Mouse (Mus musculus): ENCODE measurements around the gene Astl.

DNA sequence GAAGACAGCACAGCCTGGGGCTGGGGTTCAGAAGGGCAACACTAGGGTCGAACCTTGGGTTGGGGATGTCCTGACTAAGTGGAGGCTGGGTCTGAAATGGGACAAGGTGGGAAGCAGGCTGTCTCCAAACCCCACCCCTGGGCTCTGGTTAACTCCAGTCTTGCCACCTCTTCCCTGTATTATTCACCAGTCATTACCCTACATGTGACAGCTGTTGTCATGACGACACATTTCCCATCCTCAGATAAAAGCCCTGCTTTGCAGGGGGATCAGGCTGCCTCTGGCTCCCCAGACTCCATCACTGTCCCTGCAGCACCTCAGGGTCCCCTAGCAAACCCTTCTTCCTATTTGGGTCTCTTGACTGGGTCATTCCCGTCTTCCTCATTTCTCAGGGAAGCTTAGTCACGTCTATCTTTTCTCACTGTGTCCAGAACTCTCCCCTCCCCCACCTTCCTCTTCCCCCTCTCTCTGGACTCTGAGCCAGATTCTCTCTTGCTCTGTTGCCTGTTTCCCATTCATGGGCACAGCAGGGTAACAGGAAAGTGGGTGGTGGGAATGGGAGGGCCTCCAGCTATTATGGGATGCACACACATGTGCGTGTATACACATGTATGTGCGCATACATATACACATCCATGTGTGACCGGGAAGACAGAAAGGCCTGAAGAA, 39.6 kb downstream of the Astl start:
- TF ChIP-seq POLR2A (IDR thresholded peaks at IDR 0.05; ENCODE audit: insufficient read length, low read depth) (no peak), TCF12 (IDR thresholded peaks at IDR 0.05; ENCODE audit: insufficient read depth, poor library complexity, severe bottlenecking) (no peak), MYOD1 (IDR thresholded peaks at IDR 0.05; ENCODE audit: control insufficient read depth in 1 of 3, insufficient read length in 2 of 3, low read depth in 2 of 3) (no peak), POLR2AphosphoS2 (IDR thresholded peaks at IDR 0.05; ENCODE audit: insufficient read length, low read depth) (no peak), MYOG (IDR thresholded peaks at IDR 0.05; ENCODE audit: control insufficient read depth in 1 of 3, insufficient read depth in 1 of 3, insufficient read length in 2 of 3, low read depth in 2 of 3) (no peak), CEBPB (IDR thresholded peaks at IDR 0.05; ENCODE audit: insufficient read depth, poor library complexity, severe bottlenecking) (no peak), E2F4 (IDR thresholded peaks at IDR 0.05; ENCODE audit: insufficient read depth) (no peak)
